In the genomic region with DNA sequence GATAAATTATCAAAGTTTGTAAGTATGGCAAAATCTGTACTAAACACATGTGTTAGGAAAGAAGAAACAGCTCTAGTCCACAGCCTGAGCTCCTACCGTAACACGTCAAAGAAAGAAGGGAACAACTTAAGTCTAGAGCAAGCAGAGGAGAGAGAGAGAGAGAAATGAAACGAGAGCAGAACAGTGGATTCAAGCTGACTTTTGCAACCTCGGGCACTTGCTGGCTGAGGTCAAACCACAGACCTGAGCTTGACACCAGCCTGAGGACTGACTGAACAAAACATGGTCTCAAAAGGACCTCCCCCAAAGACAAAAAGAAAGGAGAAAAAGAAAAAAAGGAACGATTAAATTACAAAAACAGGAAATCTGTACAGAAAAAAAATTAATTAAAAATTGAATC, we compare ENCODE assay signal across 34 mouse cellular contexts. TPM values are rescaled to one million over a fixed set of nuclear protein-coding genes. Genes with fewer than 3 reads are reported as not detected.
A peak's percentile ranks its signal among the peaks of the same experiment; 100 is the strongest.
DNase-seq lines count a peak whose midpoint lies in the region; ATAC-seq and TF ChIP-seq lines count a peak whose summit lies in the region.
"Had no signal": no experiment of that assay in that cellular context is flagged by ENCODE, and none has a peak within 500 bp of the region (broad histone marks: within the 10 kb centered on the region; RNA-seq: fewer than 3 reads in every experiment).

No protein-coding gene starts in this region.

- no peak for TF ChIP-seq POLR2A in liver, adult 2 months (IDR thresholded peaks at IDR 0.05; ENCODE audit: extremely low read depth, insufficient read depth, low read length)
- no peak for TF ChIP-seq POLR2A in CH12.LX (IDR thresholded peaks at IDR 0.05; ENCODE audit: low read depth, low read length)

- H3K4me1 ChIP-seq in liver, adult 2 months (ENCODE audit: control insufficient read depth, insufficient read depth, low read length), result peaks cover 13% of the 10 kb centered on the region
- H3K4me1 ChIP-seq in liver, embryonic 11.5 days (replicated peaks; ENCODE audit: control insufficient read depth, insufficient read depth, low read length), result peaks cover 4% of the 10 kb centered on the region; the same call in 1 of the 2 replicates
- H3K4me1 ChIP-seq in CH12.LX (ENCODE audit: control insufficient read depth in 1 of 2, insufficient read depth in 2 of 2), result peaks cover 7 to 43% of the 10 kb centered on the region in 2 experiments
- peaks cover 62% of the 10 kb centered on the region for H3K4me1 ChIP-seq in megakaryocyte, embryonic 14.5 days
- no peaks in the 10 kb centered on the region for H3K4me1 ChIP-seq in forebrain, embryonic 10.5 days
- no peaks in the 10 kb centered on the region for H3K4me1 ChIP-seq in midbrain, embryonic 11.5 days (ENCODE audit: control insufficient read depth, insufficient read depth, low read length)
- H3K4me1 ChIP-seq in hindbrain, embryonic 16.5 days (ENCODE audit: control insufficient read depth, insufficient read depth, low read depth, low read length), result no peaks in the 10 kb centered on the region
- H3K4me1 ChIP-seq: embryonic facial prominence, embryonic 13.5 days; hindbrain, embryonic 10.5 days; limb, embryonic 10.5 days; stomach, embryonic 15.5 days had no signal

- H3K9me3 ChIP-seq in liver, embryonic 11.5 days (ENCODE audit: control insufficient read depth, low read length), result no peaks in the 10 kb centered on the region
- H3K9me3 ChIP-seq in CH12.LX (replicated peaks; ENCODE audit: low read length), result no peaks in the 10 kb centered on the region
- H3K9me3 ChIP-seq in megakaryocyte, embryonic 14.5 days, result no peaks in the 10 kb centered on the region
- H3K9me3 ChIP-seq in forebrain, embryonic 10.5 days, result no peaks in the 10 kb centered on the region
- H3K9me3 ChIP-seq in midbrain, embryonic 11.5 days (ENCODE audit: control insufficient read depth, low read length), result no peaks in the 10 kb centered on the region
- no peaks in the 10 kb centered on the region for H3K9me3 ChIP-seq in hindbrain, embryonic 16.5 days (ENCODE audit: control insufficient read depth, low read length)
- H3K9me3 ChIP-seq: embryonic facial prominence, embryonic 13.5 days; hindbrain, embryonic 10.5 days; hindbrain, embryonic 15.5 days; intestine, embryonic 15.5 days; limb, embryonic 10.5 days; limb, embryonic 15.5 days; liver, embryonic 15.5 days; midbrain, embryonic 13.5 days; stomach, embryonic 15.5 days had no signal

- TF ChIP-seq CTCF in liver, adult 2 months (IDR thresholded peaks at IDR 0.05; ENCODE audit: low read depth, low read length), result no peak
- no peak for TF ChIP-seq CTCF in CH12.LX (conservative IDR thresholded peaks at IDR 0.05 in 1 of 2, IDR thresholded peaks at IDR 0.05 in 1 of 2; ENCODE audit: low read depth in 2 of 2, low read length in 2 of 2)

- no peak for ATAC-seq in liver, embryonic 11.5 days (replicated peaks; ENCODE audit: low FRiP score)
- peak; percentile 68 for ATAC-seq in common myeloid progenitor, adult 5-6 weeks (replicated peaks; ENCODE audit: low read depth, poor library complexity, severe bottlenecking)
- ATAC-seq in midbrain, embryonic 11.5 days (ENCODE audit: low FRiP score), result no peak
- no peak for ATAC-seq in hindbrain, embryonic 16.5 days
- ATAC-seq: forebrain, embryonic 16.5 days; intestine, embryonic 15.5 days; midbrain, embryonic 13.5 days; Patski had no signal

- H3K27me3 ChIP-seq in liver, adult 2 months (ENCODE audit: control insufficient read depth, insufficient read depth, low read length), result no peaks in the 10 kb centered on the region
- H3K27me3 ChIP-seq in liver, embryonic 11.5 days (replicated peaks; ENCODE audit: control insufficient read depth, insufficient read depth, low read length), result no peaks in the 10 kb centered on the region
- H3K27me3 ChIP-seq in CH12.LX (replicated peaks), result no peaks in the 10 kb centered on the region
- H3K27me3 ChIP-seq in megakaryocyte, embryonic 14.5 days (replicated peaks), result no peaks in the 10 kb centered on the region
- H3K27me3 ChIP-seq in forebrain, embryonic 10.5 days (ENCODE audit: poor library complexity, severe bottlenecking), result no peaks in the 10 kb centered on the region
- H3K27me3 ChIP-seq in midbrain, embryonic 11.5 days (ENCODE audit: control insufficient read depth, insufficient read depth, low read length), result no peaks in the 10 kb centered on the region
- no peaks in the 10 kb centered on the region for H3K27me3 ChIP-seq in hindbrain, embryonic 16.5 days (replicated peaks; ENCODE audit: control insufficient read depth, insufficient read depth, low read length)
- H3K27me3 ChIP-seq: embryonic facial prominence, embryonic 13.5 days; hindbrain, embryonic 15.5 days; intestine, embryonic 15.5 days; limb, embryonic 15.5 days; liver, embryonic 15.5 days; midbrain, embryonic 13.5 days; Patski; stomach, embryonic 15.5 days had no signal

- DNase-seq in liver, adult 2 months (ENCODE audit: extremely low read depth, low read depth, low spot score), result peak; percentile 46
- DNase-seq in liver, embryonic 11.5 days (ENCODE audit: low spot score), result no peak
- peak; percentile 18 for DNase-seq in CH12.LX (ENCODE audit: extremely low read depth)
- DNase-seq in forebrain, embryonic 10.5 days (ENCODE audit: extremely low spot score, low spot score), result no peak
- DNase-seq in midbrain, embryonic 11.5 days (ENCODE audit: low spot score, missing footprints), result no peak
- DNase-seq: adrenal gland, postnatal 14 days; B cell, adult 2 months; gastrocnemius, adult 2 months; gastrocnemius, postnatal 36 days; heart, postnatal 14 days; kidney, adult 8-10 months; lung, postnatal 14 days had no signal

- H3K27ac ChIP-seq in liver, adult 2 months (replicated peaks; ENCODE audit: insufficient read depth, low read depth, low read length), result no peak overlapping the region
- H3K27ac ChIP-seq in liver, embryonic 11.5 days (ENCODE audit: low read depth, low read length), result no peak overlapping the region
- no peak overlapping the region for H3K27ac ChIP-seq in CH12.LX (ENCODE audit: insufficient read depth, low read depth)
- H3K27ac ChIP-seq in forebrain, embryonic 10.5 days, result no peak overlapping the region
- no peak overlapping the region for H3K27ac ChIP-seq in midbrain, embryonic 11.5 days (ENCODE audit: low read depth, low read length)
- no peak overlapping the region for H3K27ac ChIP-seq in hindbrain, embryonic 16.5 days (ENCODE audit: low read depth, low read length)
- H3K27ac ChIP-seq: embryonic facial prominence, embryonic 13.5 days; hindbrain, embryonic 10.5 days; hindbrain, embryonic 15.5 days; intestine, embryonic 15.5 days; kidney, postnatal 0 days; limb, embryonic 10.5 days; limb, embryonic 15.5 days; liver, embryonic 15.5 days; midbrain, embryonic 13.5 days; stomach, embryonic 15.5 days had no signal

- H3K4me3 ChIP-seq in liver, adult 2 months (ENCODE audit: insufficient read depth, low read depth, low read length), result no peak overlapping the region
- no peak overlapping the region for H3K4me3 ChIP-seq in liver, embryonic 11.5 days (ENCODE audit: low read depth, low read length)
- no peak overlapping the region for H3K4me3 ChIP-seq in CH12.LX (replicated peaks in 1 of 3; ENCODE audit: low read depth in 2 of 3, low read length in 2 of 3, poor library complexity in 1 of 3)
- peak overlapping the region; percentile 18 for H3K4me3 ChIP-seq in megakaryocyte, embryonic 14.5 days (replicated peaks)
- no peak overlapping the region for H3K4me3 ChIP-seq in forebrain, embryonic 10.5 days
- H3K4me3 ChIP-seq in midbrain, embryonic 11.5 days (ENCODE audit: low read depth, low read length), result no peak overlapping the region
- H3K4me3 ChIP-seq in hindbrain, embryonic 16.5 days (ENCODE audit: low read length), result no peak overlapping the region
- H3K4me3 ChIP-seq: embryonic facial prominence, embryonic 13.5 days; gastrocnemius, adult 2 months; hindbrain, embryonic 10.5 days; hindbrain, embryonic 15.5 days; intestine, embryonic 15.5 days; limb, embryonic 10.5 days; limb, embryonic 15.5 days; liver, embryonic 15.5 days; midbrain, embryonic 13.5 days; stomach, embryonic 15.5 days had no signal

- WGBS in liver, adult 2 months, result 45% methylated on average over 5 of the region's 5 CpGs
- 40% methylated on average over 5 of the region's 5 CpGs for WGBS in liver, embryonic 11.5 days
- 87% methylated on average over 5 of the region's 5 CpGs for WGBS in forebrain, embryonic 10.5 days
- 80% methylated on average over 5 of the region's 5 CpGs for WGBS in midbrain, embryonic 11.5 days
- WGBS in hindbrain, embryonic 16.5 days, result 66% methylated on average over 5 of the region's 5 CpGs

- no peak overlapping the region for H3K9ac ChIP-seq in liver, adult 2 months (ENCODE audit: low read depth, low read length)
- no peak overlapping the region for H3K9ac ChIP-seq in liver, embryonic 11.5 days (ENCODE audit: low read depth, low read length)
- no peak overlapping the region for H3K9ac ChIP-seq in CH12.LX (ENCODE audit: insufficient read depth, low read depth)
- H3K9ac ChIP-seq in midbrain, embryonic 11.5 days (ENCODE audit: low read length), result no peak overlapping the region
- H3K9ac ChIP-seq in hindbrain, embryonic 16.5 days (ENCODE audit: low read depth, low read length), result no peak overlapping the region
- H3K9ac ChIP-seq: embryonic facial prominence, embryonic 13.5 days; hindbrain, embryonic 15.5 days; intestine, embryonic 15.5 days; limb, embryonic 15.5 days; liver, embryonic 15.5 days; lung, embryonic 14.5 days; midbrain, embryonic 13.5 days; stomach, embryonic 15.5 days had no signal

- peaks cover 51% of the 10 kb centered on the region for H3K79me2 ChIP-seq in liver, adult 2 months (ENCODE audit: control insufficient read depth, insufficient read depth, low read length)
- H3K79me2 ChIP-seq in CH12.LX (replicated peaks; ENCODE audit: control insufficient read depth, extremely low read depth, insufficient read depth, poor library complexity, severe bottlenecking), result peaks cover 31% of the 10 kb centered on the region

- no peak for TF ChIP-seq EP300 in CH12.LX (IDR thresholded peaks at IDR 0.05; ENCODE audit: low read length)

- dilution Hi-C loops in CH12.LX (cut with MboI; ENCODE audit: extremely low pct_ligation_motif_present, extremely low pct_unique_long_range_greater_than_20kb, low sequenced_read_pairs), result no loop called here

- H3K36me3 ChIP-seq in liver, adult 2 months (ENCODE audit: control insufficient read depth, insufficient read depth, low read length), result no peaks in the 10 kb centered on the region
- H3K36me3 ChIP-seq in liver, embryonic 11.5 days (ENCODE audit: control insufficient read depth, insufficient read depth, low read length), result no peaks in the 10 kb centered on the region
- H3K36me3 ChIP-seq in CH12.LX (replicated peaks in 1 of 2; ENCODE audit: control insufficient read depth in 1 of 2, insufficient read depth in 1 of 2, low read length in 1 of 2), result peaks cover 0 to 19% of the 10 kb centered on the region in 2 experiments
- peaks cover 19% of the 10 kb centered on the region for H3K36me3 ChIP-seq in megakaryocyte, embryonic 14.5 days (replicated peaks; ENCODE audit: low read length)
- H3K36me3 ChIP-seq in forebrain, embryonic 10.5 days (replicated peaks), result peaks cover 3% of the 10 kb centered on the region; the same call in 1 of the 2 replicates
- H3K36me3 ChIP-seq in midbrain, embryonic 11.5 days (ENCODE audit: control insufficient read depth, insufficient read depth, low read length), result no peaks in the 10 kb centered on the region
- H3K36me3 ChIP-seq in hindbrain, embryonic 16.5 days (ENCODE audit: control insufficient read depth, insufficient read depth, low read length), result no peaks in the 10 kb centered on the region
- H3K36me3 ChIP-seq: hindbrain, embryonic 15.5 days; intestine, embryonic 15.5 days; stomach, embryonic 15.5 days had no signal

- in situ Hi-C loops in CH12.LX (cut with MboI; ENCODE audit: low pct_ligation_motif_present, low pct_unique_long_range_greater_than_20kb, low sequenced_read_pairs), result loop anchor here (25.0 kb wide), 1 partner anchor 257 kb away; a partner anchor contains a TSS

- H3K4me2 ChIP-seq in liver, embryonic 11.5 days, result no peak overlapping the region
- no peak overlapping the region for H3K4me2 ChIP-seq in CH12.LX (ENCODE audit: insufficient read depth, low read depth, poor library complexity, severe bottlenecking)
- H3K4me2 ChIP-seq in midbrain, embryonic 11.5 days, result no peak overlapping the region
- H3K4me2 ChIP-seq in hindbrain, embryonic 16.5 days (ENCODE audit: low read length), result no peak overlapping the region
- H3K4me2 ChIP-seq: embryonic facial prominence, embryonic 13.5 days; hindbrain, embryonic 15.5 days; intestine, embryonic 15.5 days; limb, embryonic 15.5 days; liver, embryonic 15.5 days; lung, embryonic 14.5 days; midbrain, embryonic 13.5 days; stomach, embryonic 15.5 days had no signal

- TF ChIP-seq RAD21 in CH12.LX (IDR thresholded peaks at IDR 0.05; ENCODE audit: low read depth, low read length), result no peak

RNA-seq across cellular contexts. Expression of a gene that starts 11.6 kb away (rescaled TPM):
- 53.4 and 65.6 TPM in 2 replicates for total RNA-seq in liver, adult 2 months (2014; rRNA removed)
- polyA plus RNA-seq in liver, adult 2 months (2012; rRNA removed), result 101 and 114 TPM in 2 replicates
- polyA plus RNA-seq in liver, embryonic 11.5 days (2014; fragmentation: Nextera tagmentation; extraction: Ambion mirVana), result 103 and 109 TPM in 2 replicates
- total RNA-seq in CH12.LX (2012; rRNA removed), result 49.1 and 52.8 TPM in 2 replicates
- 53.7 and 55.8 TPM in 2 replicates for total RNA-seq in CH12.LX (2014; rRNA removed)
- polyA plus RNA-seq in CH12.LX (2012; ENCODE audit: insufficient read length, low read depth), result 73.3 and 105 TPM in 2 replicates
- 73.5 and 77.3 TPM in 2 replicates for total RNA-seq in common myeloid progenitor, adult 5-6 weeks (2017)
- 80.8 and 188 TPM in 2 replicates for polyA plus RNA-seq in megakaryocyte, embryonic 14.5 days (2012; ENCODE audit: insufficient read depth, low replicate concordance)
- 116 and 126 TPM in 2 replicates for polyA plus RNA-seq in forebrain, embryonic 10.5 days (2016; fragmentation: Nextera tagmentation; extraction: Ambion mirVana)
- 138 and 144 TPM in 2 replicates for polyA plus RNA-seq in midbrain, embryonic 11.5 days (2014; fragmentation: Nextera tagmentation; extraction: Ambion mirVana)
- 155 and 168 TPM in 2 replicates for polyA plus RNA-seq in hindbrain, embryonic 16.5 days (2015; fragmentation: Nextera tagmentation; extraction: Ambion mirVana)

RNA-seq across cellular contexts. Expression of a gene that starts 48.7 kb away (rescaled TPM):
- total RNA-seq in liver, adult 2 months (2014; rRNA removed), result 45.8 and 53.1 TPM in 2 replicates
- polyA plus RNA-seq in liver, adult 2 months (2012; rRNA removed), result 64.1 and 71.6 TPM in 2 replicates
- polyA plus RNA-seq in liver, embryonic 11.5 days (2014; fragmentation: Nextera tagmentation; extraction: Ambion mirVana), result 34.5 and 35.5 TPM in 2 replicates
- total RNA-seq in CH12.LX (2012; rRNA removed) (69.3 and 71.8 TPM in 2 replicates), CH12.LX (2014; rRNA removed) (48.7 and 53.1 TPM in 2 replicates)
- 38.5 and 42.5 TPM in 2 replicates for polyA plus RNA-seq in CH12.LX (2012; ENCODE audit: insufficient read length, low read depth)
- 27.8 and 36.5 TPM in 2 replicates for total RNA-seq in common myeloid progenitor, adult 5-6 weeks (2017)
- polyA plus RNA-seq in megakaryocyte, embryonic 14.5 days (2012; ENCODE audit: insufficient read depth, low replicate concordance), result 90.3 and 158 TPM in 2 replicates
- polyA plus RNA-seq in forebrain, embryonic 10.5 days (2016; fragmentation: Nextera tagmentation; extraction: Ambion mirVana), result 30.5 and 30.9 TPM in 2 replicates
- polyA plus RNA-seq in midbrain, embryonic 11.5 days (2014; fragmentation: Nextera tagmentation; extraction: Ambion mirVana), result 32.3 and 34.6 TPM in 2 replicates
- 42.4 and 45.5 TPM in 2 replicates for polyA plus RNA-seq in hindbrain, embryonic 16.5 days (2015; fragmentation: Nextera tagmentation; extraction: Ambion mirVana)

RNA-seq across cellular contexts. Expression of a gene that starts 55.1 kb away (rescaled TPM):
- total RNA-seq in liver, adult 2 months (2014; rRNA removed), result not detected in 2 replicates
- not detected in 2 replicates for polyA plus RNA-seq in liver, adult 2 months (2012; rRNA removed)
- not detected in 2 replicates for polyA plus RNA-seq in liver, embryonic 11.5 days (2014; fragmentation: Nextera tagmentation; extraction: Ambion mirVana)
- total RNA-seq in CH12.LX (2012; rRNA removed) (not detected in 2 replicates), CH12.LX (2014; rRNA removed) (not detected in 2 replicates)
- not detected in 2 replicates for polyA plus RNA-seq in CH12.LX (2012; ENCODE audit: insufficient read length, low read depth)
- not detected in 2 replicates for total RNA-seq in common myeloid progenitor, adult 5-6 weeks (2017)
- polyA plus RNA-seq in megakaryocyte, embryonic 14.5 days (2012; ENCODE audit: insufficient read depth, low replicate concordance), result not detected in 2 replicates
- polyA plus RNA-seq in forebrain, embryonic 10.5 days (2016; fragmentation: Nextera tagmentation; extraction: Ambion mirVana), result not detected in 2 replicates
- polyA plus RNA-seq in midbrain, embryonic 11.5 days (2014; fragmentation: Nextera tagmentation; extraction: Ambion mirVana), result not detected in 2 replicates
- not detected in 2 replicates for polyA plus RNA-seq in hindbrain, embryonic 16.5 days (2015; fragmentation: Nextera tagmentation; extraction: Ambion mirVana)
- total RNA-seq: adrenal gland, postnatal 14 days; gastrocnemius, adult 2 months; gastrocnemius, postnatal 36 days; heart, postnatal 14 days; layer of hippocampus, postnatal 10 days; left cerebral cortex, adult 8-10 months; MEL had no signal
- polyA plus RNA-seq: embryonic facial prominence, embryonic 13.5 days; forebrain, embryonic 11.5 days; forebrain, embryonic 16.5 days; heart, embryonic 14.5 days; hindbrain, embryonic 10.5 days; hindbrain, embryonic 15.5 days; intestine, embryonic 15.5 days; kidney, postnatal 0 days; limb, embryonic 10.5 days; limb, embryonic 15.5 days; liver, embryonic 15.5 days; lung, embryonic 14.5 days; midbrain, embryonic 13.5 days; neural tube, embryonic 14.5 days; Patski; stomach, embryonic 15.5 days had no signal

Comparison
In these comparisons a context has a peak if more than half of its experiments do, and no peak if none do; other contexts are left out.
1. DNase-seq: peak in liver, adult 2 months (single experiment) and CH12.LX (single experiment); none in liver, embryonic 11.5 days (single experiment), forebrain, embryonic 10.5 days (single experiment) and midbrain, embryonic 11.5 days (single experiment).